Mouse (Mus musculus) thymus, adult 2 months (tissue): Measurements from ENCODE around the gene Prodh2.

Source experiments
- CTCF ChIP-seq: fragments of 200-500 bp; IDR thresholded peaks from 2 replicates; pipeline ENCODE4 v1.5.1; 2012; ENCODE audit warnings: mild to moderate bottlenecking, control low read depth, low read length, moderate library complexity, borderline replicate concordance; ENCODE audit not compliant: control insufficient read depth, poor library complexity, insufficient read depth; ENCODE audit errors: extremely low read depth
- POLR2A ChIP-seq: fragments of 200-500 bp; IDR thresholded peaks from 2 replicates; pipeline ENCODE4 v1.6.1; 2012; ENCODE audit warnings: mild to moderate bottlenecking, low read length, control low read depth, moderate library complexity; ENCODE audit not compliant: control insufficient read depth, poor library complexity, insufficient read depth; ENCODE audit errors: extremely low read depth

DNA sequence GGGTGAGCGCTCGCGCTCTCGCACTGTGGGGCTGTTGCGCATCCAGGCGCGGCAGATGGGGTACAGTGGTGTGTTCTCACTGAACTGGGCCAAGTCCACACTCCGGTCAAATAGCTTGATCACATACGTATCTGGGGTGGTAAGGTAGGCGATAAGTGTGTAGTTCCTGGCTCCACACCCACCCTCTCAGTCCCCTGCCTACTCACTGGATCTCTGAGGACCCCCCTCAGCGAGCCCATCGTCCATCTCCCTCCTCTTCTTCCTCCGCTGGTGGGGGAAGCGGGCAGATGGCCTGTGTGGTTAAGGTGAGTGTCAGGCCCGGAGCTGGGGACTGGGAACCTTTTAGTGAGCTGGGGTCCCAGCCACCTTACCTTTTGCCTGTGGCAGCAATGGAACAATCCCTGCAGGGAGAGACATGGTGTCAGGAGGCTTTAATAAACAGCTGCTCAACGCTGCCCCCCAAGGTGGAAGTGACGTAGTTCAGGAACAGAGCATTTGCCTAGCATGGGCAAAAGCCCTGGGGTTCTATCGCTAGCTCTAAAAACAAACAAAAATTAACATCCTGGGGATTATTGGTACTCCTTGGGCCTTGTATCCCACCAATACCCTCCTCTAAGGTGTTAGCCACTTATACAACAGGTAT lies 63.6 kb downstream of the Prodh2 start:
- no peak for TF ChIP-seq POLR2A
- no peak for TF ChIP-seq CTCF
